Mouse (Mus musculus) kidney, adult 2 months (tissue): ENCODE measurements at regions not wholly inside any gene's neighbourhood (a gene's known extent, or its start where the extent isn't known, plus 50 kb on each side); places are given as distances from the start of the nearest gene placed in this dataset.

Source experiments
- DNase-seq: peaks from one replicate; pipeline ENCODE4 v3.0.0; 2021
- H3K27ac ChIP-seq: fragments of 200-500 bp; 2 replicates; pipeline ENCODE4 v1.5.1; 2012; ENCODE audit warnings: low read depth, low read length, control low read depth, inconsistent platforms; ENCODE audit not compliant: insufficient read depth
- H3K27me3 ChIP-seq: fragments of 200-500 bp; replicated peaks from 2 replicates; pipeline ENCODE4 v1.6.1; 2012; ENCODE audit warnings: mild to moderate bottlenecking, moderate library complexity, low read length, inconsistent platforms; ENCODE audit not compliant: control insufficient read depth, insufficient read depth
- H3K36me3 ChIP-seq: fragments of 200-500 bp; 2 replicates; pipeline ENCODE4 v1.6.1; 2012; ENCODE audit warnings: mild to moderate bottlenecking, moderate library complexity, low read length, inconsistent platforms; ENCODE audit not compliant: control insufficient read depth, insufficient read depth
- H3K4me1 ChIP-seq: fragments of 200-500 bp; 2 replicates; pipeline ENCODE4 v1.6.1; 2011; ENCODE audit warnings: low read length; ENCODE audit not compliant: control insufficient read depth, insufficient read depth
- H3K4me3 ChIP-seq: fragments of 200-500 bp; 2 replicates; pipeline ENCODE4 v1.5.1; 2011; ENCODE audit warnings: mild to moderate bottlenecking, low read depth, low read length, control low read depth; ENCODE audit not compliant: insufficient read depth
- CTCF ChIP-seq: fragments of 200-500 bp; conservative IDR thresholded peaks from 2 replicates; pipeline ENCODE4 v1.5.1; 2011; ENCODE audit warnings: low read depth, mild to moderate bottlenecking, control low read depth, low read length, moderate library complexity, mixed read lengths; ENCODE audit not compliant: insufficient read depth, insufficient read length
- POLR2A ChIP-seq: fragments of 200-500 bp; IDR thresholded peaks from one replicate; pipeline ENCODE4 v1.6.1; 2011; ENCODE audit warnings: low read depth, low read length, control low read depth
- WGBS: fragments of 180-500 bp; shearing (Covaris S2); methylation state at CpG from one replicate; pipeline ENCODE4 v1.1.7; 2018; 5-methylcytosine and 5-hydroxymethylcytosine counted together

GRCm38 (mm10) chr15:65567931-65568330 lies 553.2 kb upstream of the Gm21961 start:
- H3K4me3 ChIP-seq: no peak overlapping the region
- 94% methylated on average over 2 of the region's 2 CpGs for WGBS

GRCm38 (mm10) chr15:65557846-65558835 lies 543.4 kb upstream of the Gm21961 start:
- H3K4me1 ChIP-seq: no peaks in the 10 kb centered on the region
- H3K27ac ChIP-seq: no peak overlapping the region
- no peak for DNase-seq
- no peaks in the 10 kb centered on the region for H3K27me3 ChIP-seq
- H3K4me3 ChIP-seq: no peak overlapping the region
- TF ChIP-seq CTCF (no peak), POLR2A (no peak)
- WGBS: 32% methylated on average over 8 of the region's 8 CpGs
- no peaks in the 10 kb centered on the region for H3K36me3 ChIP-seq

More at GRCm38 (mm10) chr15:65567931-65568330, 553.2 kb upstream of the Gm21961 start:
- H3K27ac ChIP-seq: no peak overlapping the region
- DNase-seq: no peak
- no peaks in the 10 kb centered on the region for H3K27me3 ChIP-seq
- TF ChIP-seq POLR2A (no peak), CTCF (no peak)
- H3K4me1 ChIP-seq: no peaks in the 10 kb centered on the region
- H3K36me3 ChIP-seq: no peaks in the 10 kb centered on the region

DNA sequence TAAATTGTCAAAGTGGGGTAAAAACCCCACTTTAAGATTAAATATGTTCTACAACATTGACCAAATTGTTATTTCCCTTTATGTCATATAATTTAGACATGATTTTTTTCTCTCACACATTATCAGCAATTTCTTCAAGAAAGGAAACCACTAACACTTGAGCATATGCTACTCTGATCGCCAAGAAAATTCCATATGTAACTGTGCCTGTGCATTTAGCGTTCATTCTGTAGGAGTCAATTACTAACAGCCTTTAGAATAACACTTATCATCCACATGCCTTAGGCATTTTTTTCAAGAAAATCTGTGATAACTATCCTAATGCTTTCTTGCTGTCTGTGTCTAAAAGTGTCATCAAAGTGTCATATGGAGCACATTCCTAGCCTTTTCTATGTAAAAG lies 534.3 kb upstream of the Gm21961 start:
- H3K4me3 ChIP-seq: no peak overlapping the region
- TF ChIP-seq POLR2A (no peak), CTCF (no peak)
- H3K27ac ChIP-seq: no peak overlapping the region
- DNase-seq: no peak
- WGBS: 87% methylated on average over 2 of the region's 2 CpGs
- no peaks in the 10 kb centered on the region for H3K4me1 ChIP-seq
- no peaks in the 10 kb centered on the region for H3K27me3 ChIP-seq
- H3K36me3 ChIP-seq: no peaks in the 10 kb centered on the region

GRCm38 (mm10) chr15:65535606-65536005 lies 520.9 kb upstream of the Gm21961 start:
- Histone ChIP-seq H3K4me3 (no peak overlapping the region), H3K36me3 (no peaks in the 10 kb centered on the region), H3K4me1 (no peaks in the 10 kb centered on the region), H3K27me3 (no peaks in the 10 kb centered on the region; the same call in 1 of the 2 replicates), H3K27ac (no peak overlapping the region)
- WGBS: 48% methylated on average over 3 of the region's 3 CpGs
- no peak for DNase-seq
- TF ChIP-seq POLR2A: no peak
- no peak for TF ChIP-seq CTCF

GRCm38 (mm10) chr15:65532241-65532640 lies 517.5 kb upstream of the Gm21961 start:
- Histone ChIP-seq H3K4me3 (no peak overlapping the region), H3K36me3 (no peaks in the 10 kb centered on the region), H3K4me1 (no peaks in the 10 kb centered on the region), H3K27me3 (no peaks in the 10 kb centered on the region), H3K27ac (no peak overlapping the region)
- 58% methylated on average over 2 of the region's 2 CpGs for WGBS
- DNase-seq: no peak
- TF ChIP-seq POLR2A: no peak
- TF ChIP-seq CTCF: no peak

DNA sequence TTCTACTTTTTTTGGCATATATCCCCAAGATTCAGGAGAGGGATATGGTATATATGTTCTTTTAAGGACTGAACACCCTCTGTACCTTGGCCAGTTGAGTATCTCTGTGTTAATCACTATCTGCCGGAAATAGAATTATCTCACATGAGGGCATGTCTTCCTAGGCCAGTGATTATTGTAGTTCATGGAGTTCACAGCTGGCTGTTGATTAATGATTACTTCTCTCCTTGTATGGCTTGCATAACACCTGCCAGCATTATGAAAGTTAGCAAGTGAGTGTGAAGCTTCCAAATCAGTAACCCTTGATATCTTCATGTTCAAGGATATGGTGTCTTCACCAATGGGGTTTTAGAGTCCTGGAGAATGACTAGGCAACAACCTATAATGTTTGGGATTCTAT lies 488.0 kb upstream of the Gm21961 start:
- TF ChIP-seq POLR2A (no peak), CTCF (no peak)
- DNase-seq: peak; percentile 47
- no peak overlapping the region for H3K4me3 ChIP-seq
- 62% methylated on average over 1 of the region's 1 CpGs for WGBS
- H3K4me1 ChIP-seq: no peaks in the 10 kb centered on the region
- H3K36me3 ChIP-seq: no peaks in the 10 kb centered on the region
- H3K27ac ChIP-seq: no peak overlapping the region
- no peaks in the 10 kb centered on the region for H3K27me3 ChIP-seq

GRCm38 (mm10) chr15:65478940-65479339 lies 464.2 kb upstream of the Gm21961 start:
- DNase-seq: no peak
- TF ChIP-seq POLR2A: no peak
- no peak for TF ChIP-seq CTCF

More at GRCm38 (mm10) chr15:65478940-65479339, 464.2 kb upstream of the Gm21961 start:
- WGBS: 65% methylated on average over 3 of the region's 3 CpGs
- Histone ChIP-seq H3K27me3 (no peaks in the 10 kb centered on the region), H3K27ac (no peak overlapping the region), H3K36me3 (no peaks in the 10 kb centered on the region), H3K4me3 (no peak overlapping the region), H3K4me1 (no peaks in the 10 kb centered on the region)
